Mouse (Mus musculus): Measurements from ENCODE around the gene 1110017D15Rik. TPM values are rescaled to one million over a fixed set of nuclear protein-coding genes. Genes with fewer than 3 reads are reported as not detected.
A peak's percentile ranks its signal among the peaks of the same experiment; 100 is the strongest.

1110017D15Rik gene
- total RNA-seq, 2 experiments from 2014 or later, result not detected

- no peak for ATAC-seq (replicated peaks; ENCODE audit: low FRiP score, poor library complexity, severe bottlenecking)
Observed at GRCm38 (mm10) chr4:41518349-41518748, 1.2 kb upstream of the 1110017D15Rik start.

DNA sequence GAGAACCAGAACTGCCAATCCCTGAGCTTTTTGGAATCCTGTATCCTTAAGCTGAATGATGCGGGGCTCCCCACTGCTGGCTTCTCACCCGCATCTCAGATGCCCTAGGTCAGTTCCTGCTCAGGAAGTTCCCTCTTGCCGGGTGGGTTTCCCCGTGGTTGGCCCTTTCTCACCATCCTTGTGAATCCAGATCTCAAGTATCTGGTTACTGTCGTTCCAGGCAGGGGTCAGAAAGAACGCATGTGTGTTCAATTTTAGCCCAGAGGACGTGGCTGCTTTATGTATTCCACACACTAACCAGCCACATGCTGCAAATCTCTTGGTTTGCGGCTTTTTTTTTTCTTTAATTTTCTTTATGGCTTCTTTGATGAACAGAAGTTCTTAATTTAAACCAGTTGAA, 3.4 kb downstream of the 1110017D15Rik start:
- ATAC-seq (replicated peaks; ENCODE audit: low FRiP score, poor library complexity, severe bottlenecking), result no peak

DNA sequence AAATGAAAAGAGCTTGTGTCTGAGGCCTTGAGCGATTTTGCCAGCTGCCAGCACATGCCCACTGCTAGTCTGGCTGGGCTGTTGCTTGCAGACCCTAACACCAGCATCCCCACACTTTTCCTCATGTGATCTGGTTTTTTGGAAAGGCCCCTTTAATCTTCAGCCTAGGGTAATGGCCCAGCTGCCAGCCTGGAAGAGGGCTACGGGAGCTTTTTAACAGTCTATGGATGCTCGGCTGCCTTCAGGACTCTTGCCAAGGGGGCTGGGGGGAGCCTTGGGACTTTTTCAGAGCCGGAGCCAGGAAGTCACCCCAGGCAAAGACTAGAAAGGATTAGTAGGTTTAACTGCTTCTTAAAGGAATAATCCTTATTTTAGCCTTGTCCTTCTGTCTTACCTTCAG, 3.8 kb downstream of the 1110017D15Rik start:
- no peak for ATAC-seq (replicated peaks; ENCODE audit: low FRiP score, poor library complexity, severe bottlenecking)

GRCm38 (mm10) chr4:41507998-41508397, 9.1 kb downstream of the 1110017D15Rik start:
- no peak for ATAC-seq (replicated peaks; ENCODE audit: low FRiP score, poor library complexity, severe bottlenecking)

GRCm38 (mm10) chr4:41507326-41507924, 9.7 kb downstream of the 1110017D15Rik start:
- no peak for ATAC-seq (replicated peaks; ENCODE audit: low FRiP score, poor library complexity, severe bottlenecking)

- peak; percentile 78 for ATAC-seq (replicated peaks; ENCODE audit: low FRiP score, poor library complexity, severe bottlenecking)
Observed at GRCm38 (mm10) chr4:41506906-41507305, 10.2 kb downstream of the 1110017D15Rik start.

DNA sequence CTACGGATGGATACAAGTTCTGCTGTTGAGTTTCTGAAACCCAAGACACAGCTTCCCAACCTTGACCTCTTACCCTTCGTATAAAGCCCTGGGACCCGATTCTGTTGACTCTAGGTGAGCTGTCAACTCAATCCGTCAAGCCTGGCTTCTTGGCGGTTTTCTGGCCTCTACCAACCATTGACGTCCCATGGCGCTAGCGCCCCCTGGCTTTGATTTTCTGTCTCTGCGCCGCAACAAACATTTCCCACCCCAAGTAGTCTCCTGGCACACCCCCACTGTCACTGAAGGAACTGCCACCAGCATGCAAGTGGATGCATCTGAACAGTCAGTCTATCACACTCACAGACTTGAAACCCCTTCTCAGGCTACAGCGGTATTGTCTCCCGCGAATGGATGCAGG, 11.0 kb downstream of the 1110017D15Rik start:
- ATAC-seq (replicated peaks; ENCODE audit: low FRiP score, poor library complexity, severe bottlenecking), result no peak

GRCm38 (mm10) chr4:41505131-41505551, 12.0 kb downstream of the 1110017D15Rik start:
- ATAC-seq (replicated peaks; ENCODE audit: low FRiP score, poor library complexity, severe bottlenecking), result no peak

DNA sequence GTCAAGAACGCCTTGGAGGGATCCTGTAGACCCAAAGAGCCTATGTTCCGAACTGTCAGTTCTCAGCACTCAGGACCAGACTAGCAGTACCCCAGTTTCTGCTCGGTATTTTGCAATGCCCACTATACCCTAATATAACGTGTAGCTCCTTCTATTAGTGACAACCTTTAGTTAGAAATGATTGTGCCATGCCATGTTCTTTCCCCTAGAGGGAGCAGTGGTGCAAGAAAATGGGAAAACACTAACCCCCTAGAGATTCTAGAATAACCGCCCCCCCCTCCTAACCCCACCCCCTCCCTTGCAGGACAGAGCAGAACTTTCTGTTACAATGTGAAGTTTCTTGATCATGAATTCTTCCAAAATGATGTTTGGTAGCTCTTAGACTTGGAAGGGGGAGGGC, 12.8 kb downstream of the 1110017D15Rik start:
- no peak for ATAC-seq (replicated peaks; ENCODE audit: low FRiP score, poor library complexity, severe bottlenecking)

DNA sequence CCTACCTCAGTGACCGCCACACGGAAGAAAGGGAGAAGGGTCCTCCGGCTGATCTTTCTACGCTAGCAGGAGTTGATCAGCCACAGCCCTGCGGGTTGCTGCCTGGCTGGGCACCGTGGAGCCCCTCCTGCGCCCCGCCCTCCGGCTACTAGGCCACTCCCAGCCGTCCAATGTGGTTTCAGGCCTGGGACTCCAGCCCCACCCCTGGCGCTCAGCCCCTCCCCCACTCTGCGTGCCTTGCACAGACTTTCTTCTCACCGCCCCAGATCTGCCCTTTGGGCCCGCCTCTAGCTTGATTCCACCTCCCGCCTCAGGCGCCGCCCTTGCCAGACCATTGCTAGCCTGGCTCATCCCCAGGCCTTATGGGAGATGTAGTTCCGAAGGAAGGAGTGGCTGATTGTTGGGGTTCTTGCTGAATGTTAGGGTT, 14.1 kb downstream of the 1110017D15Rik start, which contains the start of gene AI464131:
AI464131 (minus strand) TSS at position 91 of the 427 bp plus-strand sequence.
- ATAC-seq (replicated peaks; ENCODE audit: low FRiP score, poor library complexity, severe bottlenecking), result peak; percentile 74

DNA sequence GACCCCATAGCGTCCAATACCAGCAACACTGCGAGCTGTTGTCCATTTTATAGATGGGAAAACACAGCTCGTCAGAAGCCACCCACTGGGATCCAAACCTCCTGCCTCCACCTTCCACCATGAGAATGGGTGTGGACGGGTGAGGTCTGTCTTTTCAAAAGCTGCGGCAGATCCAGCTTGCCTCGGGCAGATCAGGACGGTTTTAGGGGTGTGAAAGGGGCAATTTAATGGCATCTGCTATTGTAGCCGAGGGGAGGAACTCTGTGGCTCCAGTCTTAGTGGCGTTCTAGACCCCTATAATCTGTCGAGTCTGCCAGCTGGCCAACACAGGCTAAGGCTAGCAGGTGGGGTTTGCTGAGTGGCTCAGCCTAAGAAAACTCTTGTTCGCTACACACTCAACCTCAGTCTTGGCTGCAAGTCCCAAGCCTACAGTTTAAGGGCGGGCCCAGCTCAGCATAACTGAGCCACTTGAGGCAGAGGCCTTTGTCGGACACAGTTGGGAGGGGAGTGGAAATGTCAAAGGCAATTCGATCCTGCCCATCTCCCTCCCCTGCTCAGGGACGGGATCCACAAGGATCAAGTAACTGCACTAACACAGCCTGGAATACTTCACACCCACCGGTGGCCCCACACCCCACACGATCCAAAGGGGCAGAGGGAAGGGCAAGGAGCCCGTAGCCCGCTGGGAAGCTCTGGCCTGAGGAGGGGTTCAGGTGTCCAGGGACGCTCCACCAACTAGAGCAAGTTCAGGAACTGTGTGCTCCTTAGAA, 14.8 kb downstream of the 1110017D15Rik start:
- no peak for ATAC-seq (replicated peaks; ENCODE audit: low FRiP score, poor library complexity, severe bottlenecking)

DNA sequence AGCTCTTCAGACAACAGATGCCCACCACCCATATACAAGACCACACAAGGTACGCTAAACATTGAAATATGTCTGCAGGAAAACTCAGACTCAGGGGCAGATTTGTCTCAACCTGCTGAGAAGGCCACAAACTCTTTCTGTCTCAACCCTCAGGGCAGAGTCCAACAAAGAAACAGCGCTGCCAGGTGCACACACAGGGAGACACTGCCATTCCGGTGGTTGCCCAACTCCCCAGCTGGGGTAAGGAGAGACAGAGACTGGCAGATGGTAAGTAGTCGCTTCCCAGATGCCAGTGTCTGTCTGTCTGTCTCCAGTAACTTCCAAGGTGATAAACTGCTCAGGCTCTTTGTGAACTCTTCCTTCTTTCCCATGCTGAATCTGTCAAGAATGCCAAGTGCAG, 16.3 kb downstream of the 1110017D15Rik start:
- ATAC-seq (replicated peaks; ENCODE audit: low FRiP score, poor library complexity, severe bottlenecking), result no peak

- no peak for ATAC-seq (replicated peaks; ENCODE audit: low FRiP score, poor library complexity, severe bottlenecking)
Observed at GRCm38 (mm10) chr4:41499619-41500018, 17.5 kb downstream of the 1110017D15Rik start.

DNA sequence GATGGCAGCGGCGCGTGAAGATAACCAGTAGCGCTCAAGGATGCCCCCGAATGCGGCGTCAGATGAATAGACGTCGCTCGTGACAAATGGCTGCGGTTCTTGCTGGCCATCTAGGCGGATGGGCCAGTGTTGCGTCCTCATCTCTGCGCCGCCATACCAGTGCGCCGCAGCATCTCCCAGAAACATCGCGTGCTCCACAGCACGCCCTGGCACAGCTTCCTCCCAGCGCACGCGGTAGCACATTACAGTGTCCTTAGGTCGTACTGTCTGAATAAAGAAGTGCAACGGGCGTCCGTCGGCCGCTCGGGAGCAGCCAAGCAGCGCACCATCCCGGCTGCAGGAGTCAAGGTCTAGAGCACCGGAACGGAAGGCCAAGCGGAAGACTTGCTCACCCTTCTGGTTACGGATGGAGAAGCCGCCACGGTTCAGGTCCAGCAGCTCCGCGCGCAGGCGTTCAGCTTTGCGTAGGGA, 18.2 kb downstream of the 1110017D15Rik start:
- no peak for ATAC-seq (replicated peaks; ENCODE audit: low FRiP score, poor library complexity, severe bottlenecking)

DNA sequence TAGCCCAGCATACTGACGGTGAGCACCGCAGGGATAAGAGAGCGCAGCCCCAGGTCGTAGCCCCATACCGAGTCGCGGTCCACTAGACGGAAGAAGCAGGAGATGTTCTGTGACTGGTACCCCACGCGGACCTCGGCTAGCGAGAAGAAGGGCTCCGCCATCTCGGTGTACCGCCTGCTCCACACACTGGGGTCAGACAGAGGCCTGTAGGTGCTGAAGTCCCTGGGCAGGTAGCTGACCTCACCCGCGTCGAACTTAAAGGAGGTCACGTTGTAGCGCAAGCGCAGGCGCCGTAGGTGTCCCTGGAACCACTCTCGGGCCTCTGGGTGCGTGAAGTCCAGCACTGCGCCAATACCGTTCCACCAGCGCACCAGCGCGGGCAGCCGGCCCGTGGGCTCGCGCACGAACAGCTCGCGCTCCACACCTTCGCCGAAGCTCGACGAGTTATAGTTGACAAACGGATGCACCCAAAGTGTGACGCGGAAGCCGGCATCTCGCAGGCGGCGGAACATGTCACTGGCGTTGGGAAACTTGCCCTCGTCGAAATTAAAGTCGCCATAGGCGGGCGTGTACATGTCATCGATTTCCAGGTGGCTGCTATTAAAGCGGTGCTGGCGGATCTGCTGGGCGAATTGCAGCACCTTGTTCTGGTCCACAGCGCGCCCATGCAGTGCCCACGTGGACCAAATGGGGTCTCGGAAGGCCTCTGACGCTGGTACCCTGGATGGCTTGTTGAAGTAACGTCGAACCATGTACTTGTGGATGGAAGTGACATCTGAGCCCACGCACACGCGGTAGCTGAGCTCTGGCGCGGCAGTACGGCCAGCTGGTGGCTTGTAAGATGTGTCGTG, 18.9 kb downstream of the 1110017D15Rik start:
- no peak for ATAC-seq (replicated peaks; ENCODE audit: low FRiP score, poor library complexity, severe bottlenecking)

DNA sequence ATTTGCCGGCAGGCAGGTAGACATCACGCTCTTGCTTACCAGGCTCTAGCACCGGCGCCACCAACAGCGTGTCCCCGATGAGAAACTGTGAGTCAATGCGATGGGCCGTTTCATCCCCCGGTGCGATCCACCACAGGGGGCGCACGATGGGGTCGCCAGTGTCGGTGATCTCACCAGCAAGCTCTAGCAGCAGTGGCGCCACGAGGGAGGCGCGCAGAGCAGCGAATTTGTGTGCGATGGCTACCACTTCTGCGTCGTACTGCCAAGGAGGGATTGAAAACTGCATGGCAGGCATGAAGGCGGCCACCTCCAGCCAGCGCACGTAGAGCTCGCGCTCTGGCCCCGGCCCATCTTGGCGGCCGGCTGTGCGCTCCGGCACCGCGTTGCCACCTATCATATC, 19.6 kb downstream of the 1110017D15Rik start:
- ATAC-seq (replicated peaks; ENCODE audit: low FRiP score, poor library complexity, severe bottlenecking), result no peak

- no peak for ATAC-seq (replicated peaks; ENCODE audit: low FRiP score, poor library complexity, severe bottlenecking)
Observed at GRCm38 (mm10) chr4:41497046-41497445, 20.1 kb downstream of the 1110017D15Rik start.

DNA sequence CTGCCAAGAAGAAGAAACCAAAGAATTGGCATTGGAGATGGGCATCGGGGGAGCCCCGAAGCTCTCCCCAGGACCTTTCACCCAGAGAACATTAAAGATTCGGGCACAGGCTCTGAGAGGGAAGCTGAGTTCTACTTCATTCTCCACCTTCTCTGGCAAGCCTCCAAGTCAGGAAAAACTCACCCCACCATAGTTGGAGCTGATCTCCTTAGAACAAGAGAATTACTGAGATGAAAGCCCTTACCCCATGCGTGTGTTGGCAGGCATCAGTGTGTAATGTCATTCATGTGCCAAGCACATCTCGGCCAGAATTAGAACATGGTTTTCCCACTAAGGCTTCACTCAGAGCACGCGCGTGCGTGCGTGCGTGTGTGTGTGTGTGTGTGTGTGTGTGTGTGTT, 21.3 kb downstream of the 1110017D15Rik start:
- no peak for ATAC-seq (replicated peaks; ENCODE audit: low FRiP score, poor library complexity, severe bottlenecking)

DNA sequence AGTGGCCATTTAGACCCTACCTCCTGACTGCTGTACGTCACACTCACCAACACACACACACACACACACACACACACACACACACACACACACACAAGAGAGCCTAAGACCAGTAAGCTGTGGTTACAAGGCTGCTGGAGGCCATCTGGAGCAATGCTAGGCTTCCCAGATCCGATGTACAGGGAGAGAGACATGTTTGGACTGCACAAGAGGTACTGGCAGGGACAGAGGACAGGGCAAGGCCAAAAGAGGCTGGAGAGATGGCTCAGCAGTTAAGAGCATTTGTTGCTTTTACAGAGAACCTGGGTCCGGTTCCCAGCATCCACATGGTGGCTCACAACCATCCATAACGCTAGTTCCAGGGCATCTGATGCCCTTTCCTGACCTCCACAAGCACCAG, 22.1 kb downstream of the 1110017D15Rik start:
- no peak for ATAC-seq (replicated peaks; ENCODE audit: low FRiP score, poor library complexity, severe bottlenecking)

- ATAC-seq (replicated peaks; ENCODE audit: low FRiP score, poor library complexity, severe bottlenecking), result no peak
Observed at GRCm38 (mm10) chr4:41494378-41494777, 22.8 kb downstream of the 1110017D15Rik start.

All from erythroid progenitor cell, adult 5-6 weeks (primary cell).